Mouse (Mus musculus): Measurements from ENCODE around the gene Gm28038.

- TF ChIP-seq CTCF (IDR thresholded peaks at IDR 0.05; ENCODE audit: insufficient read depth, low read length): no peak
- no peak for TF ChIP-seq POLR2A (IDR thresholded peaks at IDR 0.05; ENCODE audit: borderline replicate concordance, extremely low read depth, low read depth, low read length)
Measured at GRCm38 (mm10) chr2:30319260-30319659, 38.4 kb downstream of the Gm28038 start.
